Mouse (Mus musculus): ENCODE results near the gene Fyco1. TPM values are rescaled to one million over a fixed set of nuclear protein-coding genes. Genes with fewer than 3 reads are reported as not detected.
A peak's percentile ranks its signal among the peaks of the same experiment; 100 is the strongest.

Fyco1 gene
- total RNA-seq, 2 experiments from 2014 or later: 29.4 to 30.2 TPM

DNA sequence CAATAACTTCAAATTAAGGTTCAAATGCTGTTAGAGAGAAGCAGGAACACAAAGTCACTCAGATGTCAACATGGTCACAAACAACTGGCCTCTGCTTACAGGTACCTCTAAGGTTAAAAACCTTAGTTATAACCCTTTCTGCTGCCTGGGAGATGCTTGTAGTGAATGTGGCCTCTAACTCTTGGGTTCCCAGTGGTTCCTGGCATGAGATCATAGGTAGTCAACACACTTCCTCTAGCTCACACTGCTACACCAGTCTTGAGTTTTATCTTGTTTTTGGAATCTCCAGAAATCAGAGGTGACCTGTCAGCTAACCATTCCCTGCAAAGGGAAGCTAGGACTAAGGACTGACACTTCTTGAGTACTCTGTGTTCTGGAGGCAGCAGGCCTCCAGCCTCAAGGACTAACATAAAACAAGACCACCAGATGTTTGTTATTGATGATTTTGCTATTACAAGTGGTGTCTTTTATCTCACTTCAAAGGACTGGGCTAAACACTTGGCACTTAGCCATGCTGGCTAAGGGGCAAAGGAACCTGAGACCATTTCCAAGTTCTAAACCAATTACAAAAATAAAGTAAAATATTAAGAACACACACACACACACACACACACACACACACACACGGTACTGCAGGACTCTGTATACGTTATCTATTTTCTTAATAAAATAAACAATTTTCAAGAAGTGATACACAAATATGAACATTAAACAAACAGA lies 1.6 kb downstream of the Fyco1 start:
- peak overlapping the region; percentile 81 for H3K4me3 ChIP-seq
- no peak for TF ChIP-seq CTCF (IDR thresholded peaks at IDR 0.05)
- H3K27ac ChIP-seq: peak overlapping the region; percentile 34; the same call in 1 of the 2 replicates
- intact Hi-C loops (cut with DNase I): loop anchor here (5.0 kb wide), 1 partner anchor 577 kb away; no protein-coding TSS in a partner anchor
- no peak for DNase-seq (ENCODE audit: extremely low spot score in 1 of 2, low spot score in 2 of 2)

DNA sequence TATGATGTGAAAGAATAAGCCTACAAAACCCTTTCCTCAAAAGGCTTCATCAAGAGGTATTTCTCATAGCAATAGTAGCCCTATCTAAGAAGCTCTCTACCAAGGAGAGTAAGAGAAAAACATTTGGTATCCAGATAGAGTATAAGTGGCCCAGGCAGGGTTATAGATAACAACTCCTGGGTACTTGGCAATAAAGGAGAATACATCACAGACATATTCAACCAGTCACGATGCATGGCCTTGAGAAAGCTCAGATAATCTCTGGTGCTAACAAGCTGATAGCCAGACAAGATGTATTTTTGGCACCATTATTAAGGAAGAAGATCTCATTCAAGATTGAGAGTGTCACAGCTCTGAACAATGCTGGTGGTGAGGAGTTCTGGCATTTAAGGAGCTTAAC lies 5.2 kb downstream of the Fyco1 start:
- Histone ChIP-seq H3K27ac (no peak overlapping the region), H3K4me3 (no peak overlapping the region)
- no peak for DNase-seq (ENCODE audit: extremely low spot score in 1 of 2, low spot score in 2 of 2)
- TF ChIP-seq CTCF (IDR thresholded peaks at IDR 0.05): no peak
- intact Hi-C loops (cut with DNase I): loop anchor here (5.0 kb wide), 1 partner anchor 581 kb away; no protein-coding TSS in a partner anchor

DNA sequence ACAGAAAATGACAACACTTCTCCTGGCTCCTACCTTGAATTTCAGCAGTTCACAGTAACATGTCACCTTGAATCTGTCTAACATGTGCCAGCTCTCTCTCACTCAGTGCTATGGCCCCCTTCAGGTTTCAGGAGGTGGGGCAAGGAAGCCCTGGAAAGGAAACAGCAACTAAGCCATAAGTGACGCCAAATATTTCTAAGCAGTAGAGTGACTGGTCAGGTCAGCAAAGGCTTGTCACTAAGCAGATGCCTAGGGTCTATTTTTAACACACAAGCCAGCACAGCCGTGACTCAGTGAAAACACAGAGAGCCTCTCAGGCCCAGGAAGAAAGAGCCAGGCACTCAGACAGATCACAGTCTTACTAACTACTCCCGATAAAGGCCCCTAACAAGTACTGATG lies 6.6 kb downstream of the Fyco1 start:
- peak; percentile 14 for TF ChIP-seq CTCF (IDR thresholded peaks at IDR 0.05)
- Histone ChIP-seq H3K27ac (no peak overlapping the region; the same call in 1 of the 2 replicates), H3K4me3 (no peak overlapping the region)
- intact Hi-C loops (cut with DNase I): loop anchor here (5.0 kb wide), 1 partner anchor 582 kb away; no protein-coding TSS in a partner anchor
- no peak for DNase-seq (ENCODE audit: extremely low spot score in 1 of 2, low spot score in 2 of 2)

DNA sequence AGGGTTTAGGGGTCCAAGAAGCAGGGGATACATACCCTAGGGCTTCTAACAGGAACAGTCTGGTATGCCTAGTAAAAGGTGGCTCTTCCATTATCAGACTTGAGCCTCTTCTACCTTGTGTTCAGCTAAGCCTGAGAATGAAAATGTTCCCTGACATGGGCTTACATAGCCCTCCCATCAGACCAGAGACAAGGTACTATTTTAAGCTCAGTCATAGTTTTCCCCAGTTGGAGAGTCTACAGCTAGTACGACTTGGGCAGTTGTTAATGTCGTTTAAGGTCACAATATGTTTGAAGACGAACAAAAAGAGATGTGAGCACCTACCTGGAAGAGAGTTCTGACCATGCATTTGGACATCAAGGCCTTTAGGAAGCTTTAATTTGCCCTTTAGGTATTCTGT lies 7.2 kb downstream of the Fyco1 start:
- intact Hi-C loops (cut with DNase I): no loop called here
- Histone ChIP-seq H3K4me3 (no peak overlapping the region), H3K27ac (no peak overlapping the region)
- TF ChIP-seq CTCF (IDR thresholded peaks at IDR 0.05): no peak
- no peak for DNase-seq (ENCODE audit: extremely low spot score in 1 of 2, low spot score in 2 of 2)

DNA sequence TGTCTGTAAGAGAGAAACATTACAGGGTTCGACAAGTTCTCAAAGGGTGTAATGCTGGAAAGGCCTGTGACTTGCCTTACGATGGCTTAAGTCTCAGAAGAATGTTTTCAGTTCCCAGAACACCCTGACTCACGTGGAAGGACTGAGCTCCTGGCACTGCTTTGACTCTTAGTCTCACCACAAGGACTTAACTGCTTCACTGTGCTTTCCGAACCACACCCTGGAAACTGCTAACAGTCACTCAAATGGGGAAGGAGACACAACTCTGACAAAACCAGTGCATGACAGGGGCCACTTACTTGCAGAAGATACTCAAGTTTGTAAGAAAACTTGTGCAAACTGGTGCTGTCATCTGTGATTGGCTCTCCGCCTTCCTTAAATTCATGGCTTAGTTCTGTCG lies 11.5 kb downstream of the Fyco1 start:
- no peak overlapping the region for H3K27ac ChIP-seq
- intact Hi-C loops (cut with DNase I): no loop called here
- no peak for DNase-seq (ENCODE audit: extremely low spot score in 1 of 2, low spot score in 2 of 2)

DNA sequence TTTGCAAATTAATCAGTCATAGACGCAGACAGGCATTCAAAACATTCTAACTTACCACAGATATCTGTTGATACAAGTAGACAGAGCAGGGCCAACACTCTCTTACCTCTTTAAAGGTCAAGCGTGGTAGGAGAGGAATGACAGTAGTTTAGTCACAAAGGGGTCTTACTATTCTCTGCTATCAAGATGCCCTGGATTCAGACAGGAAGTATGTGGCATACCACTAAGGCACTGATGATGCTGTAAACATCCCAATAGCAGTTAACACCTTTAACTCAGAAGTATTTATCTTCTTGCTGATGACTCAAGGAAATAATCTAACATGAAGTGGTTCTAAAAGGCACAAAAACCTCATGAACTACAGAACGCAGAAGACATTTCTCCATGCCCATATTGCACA lies 15.8 kb downstream of the Fyco1 start:
- Histone ChIP-seq H3K4me3 (no peak overlapping the region), H3K27ac (no peak overlapping the region)
- TF ChIP-seq CTCF (IDR thresholded peaks at IDR 0.05): no peak
- intact Hi-C loops (cut with DNase I): loop anchor here (5.0 kb wide), 1 partner anchor 129 kb away; no protein-coding TSS in a partner anchor
- DNase-seq (ENCODE audit: extremely low spot score in 1 of 2, low spot score in 2 of 2): no peak

More for the DNA sequence above, 11.5 kb downstream of the Fyco1 start:
- TF ChIP-seq CTCF (IDR thresholded peaks at IDR 0.05): no peak
- no peak overlapping the region for H3K4me3 ChIP-seq

DNA sequence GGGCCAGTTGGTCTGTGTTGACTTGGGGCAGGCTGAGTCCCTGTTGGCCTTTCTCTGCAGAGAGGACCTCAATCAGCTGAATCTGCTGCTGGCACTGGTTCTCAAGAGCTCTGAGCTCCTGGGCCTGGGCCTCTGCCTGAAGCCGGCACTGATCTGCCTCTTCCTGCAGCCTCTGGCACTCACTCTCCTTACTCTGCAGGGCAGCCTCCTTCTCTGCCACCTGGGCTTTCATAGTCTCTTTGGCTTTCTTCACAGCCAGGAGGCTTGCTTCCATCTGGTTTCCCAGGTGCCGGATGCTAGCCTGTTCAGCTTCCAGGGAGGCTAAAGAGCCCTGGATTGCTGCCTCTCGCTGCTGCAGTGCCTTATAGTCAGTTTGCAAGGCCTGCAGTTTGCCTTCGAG lies 22.8 kb downstream of the Fyco1 start:
- Histone ChIP-seq H3K4me3 (no peak overlapping the region), H3K27ac (no peak overlapping the region)
- peak in 1 of 2 experiments; percentile 10 for DNase-seq (ENCODE audit: extremely low spot score in 1 of 2, low spot score in 2 of 2)
- intact Hi-C loops (cut with DNase I): no loop called here
- no peak for TF ChIP-seq CTCF (IDR thresholded peaks at IDR 0.05)

DNA sequence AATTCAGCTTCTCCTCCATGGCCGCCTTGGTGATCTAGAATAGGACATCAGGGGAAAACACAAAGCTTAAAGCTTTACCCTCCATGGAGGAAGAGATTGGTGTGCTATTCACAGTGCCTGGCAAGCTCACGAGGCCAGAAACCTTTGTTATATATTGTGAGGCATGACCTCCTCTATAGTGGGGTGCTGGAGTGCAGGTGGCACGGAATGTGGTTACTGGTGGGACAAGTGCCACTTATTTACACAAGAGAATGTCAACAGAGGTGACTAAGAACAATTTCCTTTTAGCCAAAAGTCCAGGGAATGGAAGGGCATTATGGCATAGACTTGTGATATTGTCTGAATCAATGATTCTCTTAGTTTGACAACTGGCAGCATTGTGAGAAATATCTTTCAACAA lies 25.1 kb downstream of the Fyco1 start:
- intact Hi-C loops (cut with DNase I): no loop called here
- no peak overlapping the region for H3K4me3 ChIP-seq
- TF ChIP-seq CTCF (IDR thresholded peaks at IDR 0.05): no peak
- no peak overlapping the region for H3K27ac ChIP-seq
- no peak for DNase-seq (ENCODE audit: extremely low spot score in 1 of 2, low spot score in 2 of 2)

DNA sequence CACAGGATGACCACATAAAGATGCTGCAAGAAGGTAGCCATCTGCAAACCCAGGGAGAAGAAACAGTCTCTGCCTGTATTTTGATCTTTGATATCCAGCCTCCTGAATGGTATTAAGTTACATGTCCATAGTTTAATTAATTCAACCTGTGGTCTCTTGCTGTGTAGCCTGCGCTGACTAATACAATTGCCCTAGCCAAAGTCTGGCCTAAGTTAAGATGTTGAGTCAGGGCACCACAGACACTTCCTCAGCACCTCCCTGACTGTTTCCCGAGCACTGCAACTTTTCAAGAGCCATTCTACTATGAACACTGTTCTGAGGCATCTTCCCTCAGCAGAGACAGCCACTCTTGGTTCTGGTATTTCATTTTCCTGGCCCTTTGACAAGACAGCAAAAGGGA lies 33.1 kb downstream of the Fyco1 start:
- intact Hi-C loops (cut with DNase I): no loop called here
- no peak overlapping the region for H3K4me3 ChIP-seq
- no peak overlapping the region for H3K27ac ChIP-seq
- no peak for TF ChIP-seq CTCF (IDR thresholded peaks at IDR 0.05)
- DNase-seq (ENCODE audit: extremely low spot score in 1 of 2, low spot score in 2 of 2): no peak

DNA sequence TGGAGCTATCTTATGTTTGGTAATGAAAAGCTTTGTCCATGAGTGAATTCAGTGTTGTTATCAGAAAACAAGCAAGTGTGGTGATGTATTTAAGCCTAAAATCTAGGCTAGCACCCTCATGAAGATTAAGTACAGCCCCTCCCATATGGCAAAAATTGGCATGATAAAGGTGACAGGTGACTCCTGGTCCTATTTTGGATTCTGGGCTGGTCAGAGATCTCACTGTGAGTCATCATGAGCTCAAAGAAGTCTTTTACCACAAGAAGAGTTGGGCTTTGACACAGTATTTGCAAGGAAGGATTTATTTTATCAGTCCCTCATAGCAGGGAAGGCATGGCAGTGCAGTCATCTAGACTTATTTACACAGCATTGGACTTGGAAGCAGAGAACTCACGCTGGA lies 35.7 kb downstream of the Fyco1 start:
- no peak for DNase-seq (ENCODE audit: extremely low spot score in 1 of 2, low spot score in 2 of 2)
- H3K27ac ChIP-seq: no peak overlapping the region
- intact Hi-C loops (cut with DNase I): no loop called here
- H3K4me3 ChIP-seq: no peak overlapping the region
- no peak for TF ChIP-seq CTCF (IDR thresholded peaks at IDR 0.05)

DNA sequence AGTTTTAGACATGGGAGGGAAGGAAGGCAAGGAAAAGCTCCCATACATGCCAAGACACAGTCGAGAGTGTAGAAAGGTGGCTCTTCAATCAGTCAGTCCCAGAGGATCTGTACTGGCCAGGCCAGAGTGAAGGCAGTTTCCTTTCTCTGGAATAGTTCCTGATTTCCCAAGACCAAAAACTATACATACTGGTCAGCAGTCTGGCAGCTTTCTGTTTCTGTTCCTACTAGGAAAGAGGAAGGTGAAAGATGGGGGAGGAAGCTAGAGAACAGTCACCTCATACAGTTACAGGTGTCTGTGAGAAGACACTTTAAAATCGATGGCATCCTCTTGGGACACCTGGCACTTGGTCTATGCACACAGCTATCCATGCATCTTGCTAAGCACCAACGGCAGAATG lies 36.3 kb downstream of the Fyco1 start:
- Histone ChIP-seq H3K4me3 (no peak overlapping the region), H3K27ac (no peak overlapping the region)
- intact Hi-C loops (cut with DNase I): no loop called here
- no peak for TF ChIP-seq CTCF (IDR thresholded peaks at IDR 0.05)
- no peak for DNase-seq (ENCODE audit: extremely low spot score in 1 of 2, low spot score in 2 of 2)

DNA sequence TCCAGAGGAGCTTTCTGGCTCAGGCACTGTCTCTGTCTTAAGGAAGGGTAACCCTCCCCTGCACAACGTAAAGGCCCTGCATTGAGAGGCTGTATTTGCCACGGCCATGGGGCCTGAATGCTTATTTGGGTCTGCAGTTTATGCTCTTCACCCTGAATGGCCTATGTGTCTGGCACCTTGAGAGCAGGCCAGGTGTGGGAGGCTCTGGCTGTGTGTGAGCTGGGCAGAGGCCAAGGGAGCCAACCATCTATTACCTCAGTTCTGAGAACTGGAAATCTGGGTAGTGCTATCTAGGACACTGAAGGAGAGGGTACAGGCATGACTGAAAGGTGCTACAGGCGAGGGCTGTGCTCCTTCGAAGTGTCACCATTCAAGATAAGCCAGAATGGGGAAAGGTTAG lies 36.9 kb downstream of the Fyco1 start:
- no peak overlapping the region for H3K27ac ChIP-seq
- no peak for DNase-seq (ENCODE audit: extremely low spot score in 1 of 2, low spot score in 2 of 2)
- H3K4me3 ChIP-seq: no peak overlapping the region
- no peak for TF ChIP-seq CTCF (IDR thresholded peaks at IDR 0.05)
- intact Hi-C loops (cut with DNase I): no loop called here

DNA sequence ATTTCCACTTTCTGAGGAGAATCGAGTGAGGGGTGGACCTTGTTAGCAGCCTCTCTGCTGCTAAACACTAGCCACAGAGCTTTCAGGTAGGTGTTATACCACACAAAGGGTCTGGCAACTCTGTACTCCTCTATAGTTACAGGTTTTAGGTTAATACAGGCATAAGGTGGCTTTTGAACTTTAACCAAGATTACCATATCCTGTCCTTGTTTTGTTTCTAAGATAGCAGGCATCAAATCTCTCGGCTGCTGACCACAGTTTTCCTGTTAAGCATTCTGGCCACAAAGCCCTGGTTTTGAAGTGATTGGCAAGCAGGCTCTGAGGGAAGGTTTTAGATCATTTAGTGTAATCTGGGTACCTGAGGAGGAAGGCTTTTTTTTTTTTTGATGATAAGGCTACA lies 37.4 kb downstream of the Fyco1 start:
- TF ChIP-seq CTCF (IDR thresholded peaks at IDR 0.05): no peak
- intact Hi-C loops (cut with DNase I): no loop called here
- Histone ChIP-seq H3K4me3 (no peak overlapping the region), H3K27ac (no peak overlapping the region)
- DNase-seq (ENCODE audit: extremely low spot score in 1 of 2, low spot score in 2 of 2): no peak
